Mouse (Mus musculus) ES-CJ7 (cell line): Measurements from ENCODE around the gene Nmb.

Experiments
- DNase-seq: peaks from one replicate; pipeline ENCODE4 v3.0.0; 2011; ENCODE audit warnings: low read depth, low spot score

Nmb gene

DNA sequence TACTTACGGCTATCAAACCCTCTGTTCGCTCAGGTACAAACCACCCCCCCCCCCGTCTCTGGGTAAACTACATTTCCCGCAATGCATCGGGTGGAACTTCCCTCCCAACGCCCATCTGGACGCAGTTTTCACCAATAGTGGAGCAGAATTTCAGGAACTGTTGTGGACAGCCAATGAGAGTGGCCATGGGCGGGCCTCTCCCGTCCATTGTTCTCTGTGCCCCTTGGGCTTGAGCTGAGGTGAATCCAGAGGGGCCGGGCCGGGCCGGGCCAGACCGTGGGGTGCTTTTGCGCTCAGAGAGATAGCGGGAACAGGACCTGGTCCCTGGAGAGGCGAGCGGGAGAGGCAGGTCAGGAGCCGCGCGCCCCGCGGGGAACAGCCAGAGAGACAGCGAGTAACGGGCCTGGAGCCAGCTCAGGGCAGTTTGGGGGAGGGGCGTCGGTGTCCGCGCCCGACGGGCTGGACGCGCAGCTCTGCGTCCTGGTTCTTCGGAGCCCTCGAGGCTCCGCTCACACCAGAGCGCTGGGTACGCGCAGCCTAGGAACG, 44.1 kb downstream of the Nmb start, which contains the start of gene Zscan2:
Zscan2 (plus strand) TSS at position 192 of the 546 bp plus-strand sequence.
- DNase-seq, result peak; percentile 96

DNA sequence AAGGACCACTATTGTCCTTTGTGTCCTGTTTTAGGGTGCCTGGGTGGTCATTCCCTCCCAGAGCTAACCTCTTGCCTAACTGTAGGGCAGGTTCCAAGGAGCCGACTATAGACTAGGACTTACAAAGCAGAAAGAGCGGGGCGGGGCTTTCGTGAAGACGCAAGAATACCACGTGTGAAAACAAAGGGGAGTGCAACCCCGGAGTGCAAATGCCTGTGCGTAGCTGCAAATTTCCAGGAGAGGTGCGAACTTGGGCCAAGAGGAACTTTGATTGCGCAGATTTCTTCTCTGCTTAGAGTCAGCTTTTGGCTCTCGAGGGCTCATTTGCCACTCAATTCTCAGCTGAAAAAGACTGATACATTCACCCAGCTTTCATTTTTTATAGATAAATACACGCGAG, 44.6 kb downstream of the Nmb start:
- DNase-seq, result peak; percentile 76

GRCm38 (mm10) chr7:80857181-80857580, 47.7 kb downstream of the Nmb start:
- DNase-seq, result peak; percentile 84

- no peak for DNase-seq
Measured at GRCm38 (mm10) chr7:80855316-80855715, 49.6 kb downstream of the Nmb start.

- DNase-seq, result peak; percentile 35
Measured at GRCm38 (mm10) chr7:80853218-80853617, 51.7 kb downstream of the Nmb start.
